Mouse (Mus musculus): ENCODE data around the gene Esd. TPM values are rescaled to one million over a fixed set of nuclear protein-coding genes. Genes with fewer than 3 reads are reported as not detected.

The Esd gene
- polyA plus RNA-seq, 1 experiment from 2014 or later = 464 TPM

GRCm38 (mm10) chr14:74703930-74704329 lies 28.2 kb upstream of the Esd start:
- no peak for TF ChIP-seq CTCF (IDR thresholded peaks at IDR 0.05; ENCODE audit: low read depth)
- no peaks in the 10 kb centered on the region for H3K36me3 ChIP-seq (ENCODE audit: control insufficient read depth, insufficient read depth)
- 68% methylated on average over 6 of the region's 6 CpGs for WGBS
- no peaks in the 10 kb centered on the region for H3K4me1 ChIP-seq (replicated peaks; ENCODE audit: control insufficient read depth, insufficient read depth, low read length)
- H3K4me2 ChIP-seq (replicated peaks; ENCODE audit: low read depth) = no peak overlapping the region
- no peak overlapping the region for H3K4me3 ChIP-seq (ENCODE audit: low read depth, low read length)
- ATAC-seq = no peak
- no peaks in the 10 kb centered on the region for H3K27me3 ChIP-seq (replicated peaks; ENCODE audit: control insufficient read depth, insufficient read depth, low read length)
- no peak overlapping the region for H3K9ac ChIP-seq (ENCODE audit: low read depth, low read length)
- no peak overlapping the region for H3K27ac ChIP-seq (ENCODE audit: low read depth, low read length)
- H3K9me3 ChIP-seq (ENCODE audit: control insufficient read depth) = no peaks in the 10 kb centered on the region

DNA sequence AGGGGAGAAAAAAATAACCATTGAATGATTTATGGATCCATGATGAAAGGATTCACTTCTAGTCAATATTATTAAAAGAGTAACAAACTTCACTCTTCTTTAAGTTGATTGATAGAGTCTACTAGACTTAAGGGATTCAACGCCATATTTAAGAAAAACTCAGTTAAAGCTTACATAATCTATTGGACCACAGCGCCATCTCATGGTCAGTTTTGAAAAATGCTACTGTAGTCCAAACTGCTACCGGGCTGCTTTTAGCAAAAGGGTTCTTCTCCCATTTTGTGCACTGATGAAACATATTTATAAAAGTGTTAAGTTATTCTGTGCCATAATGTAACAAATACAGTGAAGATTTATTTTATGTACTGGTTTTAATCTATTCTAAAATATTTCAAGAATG lies 23.0 kb upstream of the Esd start:
- Histone ChIP-seq H3K27ac (ENCODE audit: low read depth, low read length) (no peak overlapping the region), H3K36me3 (ENCODE audit: control insufficient read depth, insufficient read depth) (no peaks in the 10 kb centered on the region), H3K4me3 (ENCODE audit: low read depth, low read length) (no peak overlapping the region), H3K27me3 (replicated peaks; ENCODE audit: control insufficient read depth, insufficient read depth, low read length) (no peaks in the 10 kb centered on the region), H3K9me3 (ENCODE audit: control insufficient read depth) (no peaks in the 10 kb centered on the region), H3K4me2 (replicated peaks; ENCODE audit: low read depth) (no peak overlapping the region), H3K4me1 (replicated peaks; ENCODE audit: control insufficient read depth, insufficient read depth, low read length) (no peaks in the 10 kb centered on the region), H3K9ac (ENCODE audit: low read depth, low read length) (no peak overlapping the region)
- no peak for ATAC-seq
- TF ChIP-seq CTCF (IDR thresholded peaks at IDR 0.05; ENCODE audit: low read depth) = peak; percentile 71
- WGBS = 19% methylated on average over 3 of the region's 3 CpGs

DNA sequence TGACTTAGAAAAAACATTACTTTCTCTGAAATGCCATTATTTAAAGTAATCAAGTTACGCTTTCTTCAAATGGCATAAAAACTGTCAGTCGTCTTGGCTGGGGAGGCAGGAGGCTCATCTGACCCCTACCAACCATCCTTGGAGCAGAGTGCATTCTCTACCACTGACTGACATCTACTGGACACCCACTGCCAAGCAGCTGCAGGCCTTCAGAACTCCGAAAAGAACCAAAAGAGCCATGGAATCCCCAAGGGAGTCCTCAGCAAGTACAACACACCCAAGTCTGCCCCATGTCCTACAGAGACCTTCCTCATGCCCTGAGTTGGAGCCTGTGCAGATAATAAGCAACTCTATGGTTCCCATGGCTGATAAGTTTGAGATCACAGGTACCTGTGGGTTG lies 8.6 kb upstream of the Esd start:
- ATAC-seq = no peak
- Histone ChIP-seq H3K9me3 (ENCODE audit: control insufficient read depth) (no peaks in the 10 kb centered on the region), H3K9ac (ENCODE audit: low read depth, low read length) (no peak overlapping the region), H3K4me1 (replicated peaks; ENCODE audit: control insufficient read depth, insufficient read depth, low read length) (no peaks in the 10 kb centered on the region), H3K27me3 (replicated peaks; ENCODE audit: control insufficient read depth, insufficient read depth, low read length) (no peaks in the 10 kb centered on the region), H3K27ac (ENCODE audit: low read depth, low read length) (no peak overlapping the region), H3K4me2 (replicated peaks; ENCODE audit: low read depth) (no peak overlapping the region), H3K4me3 (ENCODE audit: low read depth, low read length) (no peak overlapping the region), H3K36me3 (ENCODE audit: control insufficient read depth, insufficient read depth) (no peaks in the 10 kb centered on the region)
- 71% methylated on average over 3 of the region's 3 CpGs for WGBS
- peak; percentile 47 for TF ChIP-seq CTCF (IDR thresholded peaks at IDR 0.05; ENCODE audit: low read depth)

- Histone ChIP-seq H3K4me2 (replicated peaks; ENCODE audit: low read depth) (peak overlapping the region; percentile 77), H3K9me3 (ENCODE audit: control insufficient read depth) (no peaks in the 10 kb centered on the region), H3K9ac (ENCODE audit: low read depth, low read length) (peak overlapping the region; percentile 87; the same call in 1 of the 2 replicates), H3K4me3 (ENCODE audit: low read depth, low read length) (peak overlapping the region; percentile 77), H3K4me1 (replicated peaks; ENCODE audit: control insufficient read depth, insufficient read depth, low read length) (no peaks in the 10 kb centered on the region), H3K36me3 (ENCODE audit: control insufficient read depth, insufficient read depth) (peaks cover 9% of the 10 kb centered on the region; the same call in 1 of the 2 replicates), H3K27me3 (replicated peaks; ENCODE audit: control insufficient read depth, insufficient read depth, low read length) (no peaks in the 10 kb centered on the region), H3K27ac (ENCODE audit: low read depth, low read length) (peak overlapping the region; percentile 82)
- no peak for TF ChIP-seq CTCF (IDR thresholded peaks at IDR 0.05; ENCODE audit: low read depth)
- ATAC-seq = peak; percentile 57
- 17% methylated on average over 9 of the region's 9 CpGs for WGBS
These were observed 647 bp upstream of the Esd start for GRCm38 (mm10) chr14:74731221-74732078.

DNA sequence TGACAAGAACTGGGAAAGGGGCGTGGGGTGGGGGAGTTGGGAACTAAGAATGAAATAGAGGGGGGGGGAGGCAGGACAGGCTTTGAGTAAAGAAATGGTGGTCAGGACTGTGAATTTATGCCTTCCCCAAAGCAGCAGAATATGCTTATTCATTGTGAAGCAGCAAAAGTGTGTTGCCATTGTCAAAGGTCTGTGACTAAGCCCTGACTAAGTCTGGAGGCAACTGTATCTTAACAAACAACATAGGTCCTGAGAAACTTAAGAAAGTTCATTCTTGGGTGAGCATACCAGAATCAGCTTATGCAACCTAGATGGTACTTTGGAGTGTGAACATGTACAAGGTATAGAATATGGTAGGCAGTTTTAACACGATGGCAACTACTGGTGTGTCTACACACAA lies 1.3 kb downstream of the Esd start:
- peaks cover 18% of the 10 kb centered on the region for H3K36me3 ChIP-seq (ENCODE audit: control insufficient read depth, insufficient read depth)
- H3K4me2 ChIP-seq (replicated peaks; ENCODE audit: low read depth) = peak overlapping the region; percentile 77
- WGBS = 43% methylated on average over 2 of the region's 2 CpGs
- no peak overlapping the region for H3K27ac ChIP-seq (ENCODE audit: low read depth, low read length)
- no peak for ATAC-seq
- peak overlapping the region; percentile 77; the same call in 1 of the 2 replicates for H3K4me3 ChIP-seq (ENCODE audit: low read depth, low read length)
- H3K4me1 ChIP-seq (replicated peaks; ENCODE audit: control insufficient read depth, insufficient read depth, low read length) = no peaks in the 10 kb centered on the region
- TF ChIP-seq CTCF (IDR thresholded peaks at IDR 0.05; ENCODE audit: low read depth) = no peak
- no peaks in the 10 kb centered on the region for H3K9me3 ChIP-seq (ENCODE audit: control insufficient read depth)
- H3K9ac ChIP-seq (ENCODE audit: low read depth, low read length) = no peak overlapping the region; the same call in 1 of the 2 replicates
- no peaks in the 10 kb centered on the region for H3K27me3 ChIP-seq (replicated peaks; ENCODE audit: control insufficient read depth, insufficient read depth, low read length)

- no peak overlapping the region for H3K27ac ChIP-seq (ENCODE audit: low read depth, low read length)
- no peak for ATAC-seq
These were observed 3.4 kb downstream of the Esd start for GRCm38 (mm10) chr14:74735471-74735870.

More at GRCm38 (mm10) chr14:74735471-74735870, 3.4 kb downstream of the Esd start:
- Histone ChIP-seq H3K36me3 (ENCODE audit: control insufficient read depth, insufficient read depth) (peaks cover 37% of the 10 kb centered on the region), H3K4me2 (replicated peaks; ENCODE audit: low read depth) (no peak overlapping the region), H3K4me1 (replicated peaks; ENCODE audit: control insufficient read depth, insufficient read depth, low read length) (no peaks in the 10 kb centered on the region), H3K4me3 (ENCODE audit: low read depth, low read length) (no peak overlapping the region), H3K27me3 (replicated peaks; ENCODE audit: control insufficient read depth, insufficient read depth, low read length) (no peaks in the 10 kb centered on the region), H3K9me3 (ENCODE audit: control insufficient read depth) (no peaks in the 10 kb centered on the region), H3K9ac (ENCODE audit: low read depth, low read length) (no peak overlapping the region)
- no peak for TF ChIP-seq CTCF (IDR thresholded peaks at IDR 0.05; ENCODE audit: low read depth)
- 65% methylated on average over 6 of the region's 6 CpGs for WGBS

Measured in intestine, postnatal 0 days (tissue).